21 mouse cellular contexts compared by ENCODE assay signal in genomic region chr7:144287991-144288390, GRCm38 (mm10).
DNase-seq lines count a peak whose midpoint lies in the region; ATAC-seq and TF ChIP-seq lines count a peak whose summit lies in the region.
"Had no signal": no experiment of that assay in that cellular context is flagged by ENCODE, and none has a peak within 500 bp of the region (broad histone marks: within the 10 kb centered on the region; RNA-seq: fewer than 3 reads in every experiment).

No protein-coding gene starts in this region.

- no peaks in the 10 kb centered on the region for H3K27me3 ChIP-seq in hindbrain, embryonic 14.5 days (ENCODE audit: control insufficient read depth, insufficient read depth, low read length)
- H3K27me3 ChIP-seq in midbrain, postnatal 0 days (ENCODE audit: insufficient read depth, low read length): no peaks in the 10 kb centered on the region
- no peaks in the 10 kb centered on the region; the same call in 1 of the 2 replicates for H3K27me3 ChIP-seq in thymus, adult 2 months (ENCODE audit: control insufficient read depth, insufficient read depth, low read length)

- 54% methylated on average over 6 of the region's 6 CpGs for WGBS in hindbrain, embryonic 14.5 days
- WGBS in midbrain, postnatal 0 days: 74% methylated on average over 6 of the region's 6 CpGs
- 67% methylated on average over 6 of the region's 6 CpGs for WGBS in thymus, adult 2 months

- H3K27ac ChIP-seq in left cerebral cortex, adult 2 months: no peak overlapping the region
- H3K27ac ChIP-seq in hindbrain, embryonic 14.5 days: no peak overlapping the region
- H3K27ac ChIP-seq in midbrain, postnatal 0 days (ENCODE audit: low read depth, low read length): no peak overlapping the region
- no peak overlapping the region for H3K27ac ChIP-seq in thymus, adult 2 months (ENCODE audit: control insufficient read depth, insufficient read depth, low read length)
- H3K27ac ChIP-seq: embryonic facial prominence, embryonic 15.5 days; gastrocnemius, adult 2 months; heart, embryonic 10.5 days; liver, embryonic 13.5 days; lung, embryonic 15.5 days; macrophage; stomach, postnatal 0 days had no signal

- peaks cover 83% of the 10 kb centered on the region for H3K4me1 ChIP-seq in hindbrain, embryonic 14.5 days (replicated peaks; ENCODE audit: control insufficient read depth, insufficient read depth, low read length)
- peaks cover 35% of the 10 kb centered on the region for H3K4me1 ChIP-seq in midbrain, postnatal 0 days (ENCODE audit: insufficient read depth, low read length)
- no peaks in the 10 kb centered on the region for H3K4me1 ChIP-seq in thymus, adult 2 months (replicated peaks; ENCODE audit: control insufficient read depth, insufficient read depth, low read length)
- H3K4me1 ChIP-seq: liver, embryonic 13.5 days had no signal

- H3K9me3 ChIP-seq in hindbrain, embryonic 14.5 days (ENCODE audit: control insufficient read depth, low read length): no peaks in the 10 kb centered on the region
- no peaks in the 10 kb centered on the region for H3K9me3 ChIP-seq in midbrain, postnatal 0 days (ENCODE audit: low read length)
- H3K9me3 ChIP-seq: embryonic facial prominence, embryonic 15.5 days; heart, embryonic 10.5 days; liver, embryonic 13.5 days; lung, embryonic 15.5 days had no signal

- intact Hi-C loops in left cerebral cortex, adult 2 months (cut with DNase I): loop anchor here (2.0 kb wide), 1 partner anchor 129 kb away; no protein-coding TSS in a partner anchor
- intact Hi-C loops in left cerebral cortex, postnatal 36 days (cut with DNase I): loop anchor here (5.0 kb wide), 1 partner anchor 129 kb away; no protein-coding TSS in a partner anchor

- peak; percentile 28 to 32 for DNase-seq in left cerebral cortex, adult 2 months (ENCODE audit: extremely low spot score in 1 of 2, low spot score in 2 of 2)
- no peak for DNase-seq in left cerebral cortex, postnatal 36 days (ENCODE audit: low spot score in 2 of 2)
- DNase-seq in 416B (ENCODE audit: low read depth): peak; percentile 65
- DNase-seq in hindbrain, embryonic 14.5 days (ENCODE audit: low spot score): no peak
- no peak for DNase-seq in midbrain, postnatal 0 days (ENCODE audit: low spot score)
- no peak for DNase-seq in thymus, adult 2 months
- DNase-seq in retina, postnatal 1 day: no peak
- DNase-seq: adrenal gland, postnatal 14 days; cerebellum, adult 11 months; cerebellum, postnatal 14 days; embryo, embryonic 11 days; forebrain, postnatal 0 days; gastrocnemius, adult 2 months; kidney, adult 18-20 months; kidney, postnatal 10 days; liver, embryonic 13.5 days had no signal

- peak overlapping the region; percentile 78 for H3K4me3 ChIP-seq in left cerebral cortex, adult 2 months
- no peak overlapping the region for H3K4me3 ChIP-seq in hindbrain, embryonic 14.5 days (replicated peaks; ENCODE audit: low read length)
- H3K4me3 ChIP-seq in midbrain, postnatal 0 days (ENCODE audit: low read depth, low read length): no peak overlapping the region
- H3K4me3 ChIP-seq in thymus, adult 2 months (ENCODE audit: control insufficient read depth, insufficient read depth, low read length): no peak overlapping the region
- H3K4me3 ChIP-seq: embryonic facial prominence, embryonic 15.5 days; gastrocnemius, adult 2 months; heart, embryonic 10.5 days; liver, embryonic 13.5 days; lung, embryonic 15.5 days had no signal

- ATAC-seq in hindbrain, embryonic 14.5 days (ENCODE audit: low FRiP score): no peak
- ATAC-seq in midbrain, postnatal 0 days (ENCODE audit: low FRiP score): no peak
- ATAC-seq: forebrain, postnatal 0 days had no signal

- no peaks in the 10 kb centered on the region for H3K36me3 ChIP-seq in hindbrain, embryonic 14.5 days (replicated peaks; ENCODE audit: control insufficient read depth, insufficient read depth)
- no peaks in the 10 kb centered on the region for H3K36me3 ChIP-seq in midbrain, postnatal 0 days (ENCODE audit: insufficient read depth, low read length)
- no peaks in the 10 kb centered on the region for H3K36me3 ChIP-seq in thymus, adult 2 months (ENCODE audit: control insufficient read depth, insufficient read depth, low read length)
- H3K36me3 ChIP-seq: embryonic facial prominence, embryonic 15.5 days; heart, embryonic 10.5 days; liver, embryonic 13.5 days; lung, embryonic 15.5 days had no signal

- peak overlapping the region; percentile 95 for H3K4me2 ChIP-seq in hindbrain, embryonic 14.5 days (replicated peaks)
- peak overlapping the region; percentile 26; the same call in 1 of the 2 replicates for H3K4me2 ChIP-seq in midbrain, postnatal 0 days (ENCODE audit: low read depth, low read length, poor library complexity, severe bottlenecking)
- H3K4me2 ChIP-seq: embryonic facial prominence, embryonic 15.5 days; liver, embryonic 13.5 days; lung, embryonic 15.5 days had no signal

- no peak for TF ChIP-seq CTCF in left cerebral cortex, adult 2 months (IDR thresholded peaks at IDR 0.05)
- no peak for TF ChIP-seq CTCF in midbrain, postnatal 0 days (IDR thresholded peaks at IDR 0.05)
- no peak for TF ChIP-seq CTCF in thymus, adult 2 months (IDR thresholded peaks at IDR 0.05; ENCODE audit: borderline replicate concordance, control insufficient read depth, extremely low read depth, insufficient read depth, low read length, poor library complexity)

- TF ChIP-seq POLR2A in thymus, adult 2 months (IDR thresholded peaks at IDR 0.05; ENCODE audit: control insufficient read depth, extremely low read depth, insufficient read depth, low read length, poor library complexity): no peak

- no peak overlapping the region for H3K9ac ChIP-seq in hindbrain, embryonic 14.5 days
- H3K9ac ChIP-seq in midbrain, postnatal 0 days (replicated peaks; ENCODE audit: low read length, poor library complexity, severe bottlenecking): no peak overlapping the region
- H3K9ac ChIP-seq: embryonic facial prominence, embryonic 15.5 days; forebrain, postnatal 0 days; liver, embryonic 13.5 days; lung, embryonic 15.5 days had no signal

Comparison
In these comparisons a context has a peak if more than half of its experiments do, and no peak if none do; other contexts are left out.
1. DNase-seq: peak in left cerebral cortex, adult 2 months (2 of 2) and 416B (single experiment); none in left cerebral cortex, postnatal 36 days (0 of 2), hindbrain, embryonic 14.5 days (single experiment), midbrain, postnatal 0 days (single experiment), thymus, adult 2 months (single experiment) and retina, postnatal 1 day (single experiment).